Mouse (Mus musculus): Measurements from ENCODE around the gene Mycbp2.

Gene Mycbp2

GRCm38 (mm10) chr14:103258745-103259144, 87.9 kb downstream of the Mycbp2 start:
- no peak for DNase-seq (ENCODE audit: low spot score)

GRCm38 (mm10) chr14:103256866-103257265, 89.7 kb downstream of the Mycbp2 start:
- DNase-seq (ENCODE audit: low spot score): no peak

- no peak for DNase-seq (ENCODE audit: low spot score)
Measured at GRCm38 (mm10) chr14:103254311-103254710, 92.3 kb downstream of the Mycbp2 start.

GRCm38 (mm10) chr14:103242020-103242419, 104.6 kb downstream of the Mycbp2 start:
- no peak for DNase-seq (ENCODE audit: low spot score)

- no peak for DNase-seq (ENCODE audit: low spot score)
Measured at GRCm38 (mm10) chr14:103234770-103235169, 111.8 kb downstream of the Mycbp2 start.

- DNase-seq (ENCODE audit: low spot score): no peak
Measured at GRCm38 (mm10) chr14:103233640-103234593, 112.7 kb downstream of the Mycbp2 start.

- no peak for DNase-seq (ENCODE audit: low spot score)
Measured at GRCm38 (mm10) chr14:103222356-103222755, 124.3 kb downstream of the Mycbp2 start.

GRCm38 (mm10) chr14:103221751-103222150, 124.9 kb downstream of the Mycbp2 start:
- DNase-seq (ENCODE audit: low spot score): no peak

GRCm38 (mm10) chr14:103216331-103216730, 130.3 kb downstream of the Mycbp2 start:
- no peak for DNase-seq (ENCODE audit: low spot score)

GRCm38 (mm10) chr14:103186658-103187057, 160.0 kb downstream of the Mycbp2 start:
- no peak for DNase-seq (ENCODE audit: low spot score)

GRCm38 (mm10) chr14:103186076-103186475, 160.5 kb downstream of the Mycbp2 start:
- DNase-seq (ENCODE audit: low spot score): no peak

GRCm38 (mm10) chr14:103180096-103180495, 166.5 kb downstream of the Mycbp2 start:
- DNase-seq (ENCODE audit: low spot score): no peak

- no peak for DNase-seq (ENCODE audit: low spot score)
Measured at GRCm38 (mm10) chr14:103162923-103163322, 183.7 kb downstream of the Mycbp2 start.

GRCm38 (mm10) chr14:103155685-103156084, 190.9 kb downstream of the Mycbp2 start:
- DNase-seq (ENCODE audit: low spot score): no peak

GRCm38 (mm10) chr14:103150139-103150538, 196.5 kb downstream of the Mycbp2 start:
- no peak for DNase-seq (ENCODE audit: low spot score)

GRCm38 (mm10) chr14:103131991-103132390, 214.6 kb downstream of the Mycbp2 start:
- DNase-seq (ENCODE audit: low spot score): no peak

GRCm38 (mm10) chr14:103125756-103126155, 220.9 kb downstream of the Mycbp2 start:
- no peak for DNase-seq (ENCODE audit: low spot score)

- DNase-seq (ENCODE audit: low spot score): no peak
Measured at GRCm38 (mm10) chr14:103114994-103115670, 231.5 kb downstream of the Mycbp2 start.

- DNase-seq (ENCODE audit: low spot score): no peak
Measured at GRCm38 (mm10) chr14:103112606-103113363, 233.8 kb downstream of the Mycbp2 start.

- DNase-seq (ENCODE audit: low spot score): no peak
Measured at GRCm38 (mm10) chr14:103109971-103110370, 236.6 kb downstream of the Mycbp2 start.

- DNase-seq (ENCODE audit: low spot score): no peak
Measured at GRCm38 (mm10) chr14:103106301-103106700, 240.3 kb downstream of the Mycbp2 start.

GRCm38 (mm10) chr14:103102731-103103335, 243.8 kb downstream of the Mycbp2 start:
- DNase-seq (ENCODE audit: low spot score): no peak

Measured in spleen, adult 12 weeks (tissue).